Mouse (Mus musculus) myocyte (in vitro differentiated cells): ENCODE results near the gene Tdp1. TPM values are rescaled to one million over a fixed set of nuclear protein-coding genes. Genes with fewer than 3 reads are reported as not detected.

Source experiments
- H3K27me3 ChIP-seq: one replicate; pipeline ENCODE4 v1.6.1; 2011; ENCODE audit not compliant: control insufficient read depth, insufficient read depth, insufficient read length
- H3K36me3 ChIP-seq: one replicate; pipeline ENCODE4 v1.6.1; 2011; ENCODE audit not compliant: control insufficient read depth, insufficient read depth
- H3K4me2 ChIP-seq: one replicate; pipeline ENCODE4 v1.6.1; 2011; ENCODE audit warnings: low read depth, control low read depth
- H3K4me3 ChIP-seq: one replicate; pipeline ENCODE4 v1.5.1; 2011; ENCODE audit warnings: mild to moderate bottlenecking, control low read depth, moderate library complexity
- H3K79me2 ChIP-seq: one replicate; pipeline ENCODE4 v1.6.1; 2011; ENCODE audit not compliant: control insufficient read depth, insufficient read depth
- H3ac ChIP-seq: one replicate; pipeline ENCODE4 v1.6.1; 2011; ENCODE audit not compliant: control insufficient read depth, insufficient read length
- CEBPB ChIP-seq: IDR thresholded peaks from 2 replicates; pipeline ENCODE4 v1.6.1; 2011; ENCODE audit warnings: mild to moderate bottlenecking, moderate library complexity; ENCODE audit not compliant: poor library complexity, insufficient read depth, severe bottlenecking
- E2F4 ChIP-seq: IDR thresholded peaks from one replicate; pipeline ENCODE4 v1.6.1; 2011; ENCODE audit warnings: mild to moderate bottlenecking, control low read depth, moderate library complexity; ENCODE audit not compliant: insufficient read depth
- MAX ChIP-seq: IDR thresholded peaks from one replicate; pipeline ENCODE4 v1.6.1; 2011; ENCODE audit warnings: low read depth, mild to moderate bottlenecking, control low read depth
- MYOD1 ChIP-seq, 3 experiments: IDR thresholded peaks; one replicate each; pipeline ENCODE4 v1.6.1; 2011; ENCODE audit warnings: control low read depth in 2 of 3, low read depth in 2 of 3, mild to moderate bottlenecking in 2 of 3, moderate library complexity in 1 of 3; ENCODE audit not compliant: insufficient read length in 2 of 3, control insufficient read depth in 1 of 3
- MYOG ChIP-seq, 3 experiments: IDR thresholded peaks; one replicate each; pipeline ENCODE4 v1.6.1; 2011; ENCODE audit warnings: control low read depth in 2 of 3, low read depth in 2 of 3, mild to moderate bottlenecking in 2 of 3; ENCODE audit not compliant: insufficient read length in 2 of 3, control insufficient read depth in 1 of 3, insufficient read depth in 1 of 3
- POLR2A ChIP-seq: IDR thresholded peaks from one replicate; pipeline ENCODE4 v1.6.1; 2011; ENCODE audit warnings: low read depth, mild to moderate bottlenecking, control low read depth, moderate library complexity; ENCODE audit not compliant: insufficient read length
- POLR2AphosphoS2 ChIP-seq: IDR thresholded peaks from one replicate; pipeline ENCODE4 v1.6.1; 2011; ENCODE audit warnings: low read depth, control low read depth; ENCODE audit not compliant: insufficient read length
- REST ChIP-seq: IDR thresholded peaks from one replicate; pipeline ENCODE4 v1.6.1; 2011; ENCODE audit warnings: mild to moderate bottlenecking, control low read depth, moderate library complexity; ENCODE audit not compliant: insufficient read depth, insufficient read length
- SRF ChIP-seq: IDR thresholded peaks from one replicate; pipeline ENCODE4 v1.6.1; 2011; ENCODE audit warnings: low read depth; ENCODE audit not compliant: control insufficient read depth, insufficient read length
- TCF12 ChIP-seq: IDR thresholded peaks from one replicate; pipeline ENCODE4 v1.6.1; 2011; ENCODE audit warnings: mild to moderate bottlenecking, control low read depth; ENCODE audit not compliant: poor library complexity, insufficient read depth, severe bottlenecking
- TCF3 ChIP-seq: IDR thresholded peaks from one replicate; pipeline ENCODE4 v1.6.1; 2011; ENCODE audit warnings: low read depth, control low read depth; ENCODE audit not compliant: insufficient read length
- USF1 ChIP-seq: IDR thresholded peaks from one replicate; pipeline ENCODE4 v1.6.1; 2011; ENCODE audit warnings: low read depth, mild to moderate bottlenecking, control low read depth, moderate library complexity
- polyA plus RNA-seq: library from polyadenylated mRNA; unstranded; fragments of >200 nt; fragmentation: generic; extraction: Trizol; gene quantifications from one replicate; pipeline ENCODE4 v1.2.1, GENCODE M21; 2012; ENCODE audit warnings: missing spikeins

Tdp1 gene
- polyA plus RNA-seq, 1 experiment: 32.2 TPM

- no peak overlapping the region for H3K4me3 ChIP-seq
- H3K27me3 ChIP-seq: peaks cover 32% of the 10 kb centered on the region
- no peaks in the 10 kb centered on the region for H3K36me3 ChIP-seq
- H3ac ChIP-seq: no peak overlapping the region
- TF ChIP-seq MYOD1 (IDR thresholded peaks at IDR 0.05; ENCODE audit: control insufficient read depth in 1 of 3, insufficient read length in 2 of 3, low read depth in 2 of 3) (no peak), MYOG (IDR thresholded peaks at IDR 0.05; ENCODE audit: control insufficient read depth in 1 of 3, insufficient read depth in 1 of 3, insufficient read length in 2 of 3, low read depth in 2 of 3) (no peak), TCF12 (no peak), REST (no peak), POLR2AphosphoS2 (no peak), SRF (no peak), TCF3 (no peak), USF1 (no peak), CEBPB (no peak), POLR2A (no peak), MAX (no peak), E2F4 (no peak)
- H3K79me2 ChIP-seq: no peaks in the 10 kb centered on the region
- no peak overlapping the region for H3K4me2 ChIP-seq
Observed at GRCm38 (mm10) chr12:99972825-99973224, 88.5 kb downstream of the Tdp1 start.

GRCm38 (mm10) chr12:99973659-99974058 is 89.3 kb downstream of the Tdp1 start:
- no peak for TF ChIP-seq USF1
- no peak for TF ChIP-seq MYOG (IDR thresholded peaks at IDR 0.05; ENCODE audit: control insufficient read depth in 1 of 3, insufficient read depth in 1 of 3, insufficient read length in 2 of 3, low read depth in 2 of 3)
- TF ChIP-seq TCF3: no peak
- no peak for TF ChIP-seq TCF12
- no peak for TF ChIP-seq E2F4
- TF ChIP-seq MAX: no peak
- TF ChIP-seq REST: no peak
- no peak for TF ChIP-seq MYOD1 (IDR thresholded peaks at IDR 0.05; ENCODE audit: control insufficient read depth in 1 of 3, insufficient read length in 2 of 3, low read depth in 2 of 3)
- TF ChIP-seq POLR2A: no peak
- TF ChIP-seq POLR2AphosphoS2: no peak
- no peak for TF ChIP-seq SRF
- no peak for TF ChIP-seq CEBPB
- Histone ChIP-seq H3K79me2 (no peaks in the 10 kb centered on the region), H3K36me3 (no peaks in the 10 kb centered on the region), H3K4me2 (no peak overlapping the region), H3K4me3 (no peak overlapping the region), H3ac (no peak overlapping the region), H3K27me3 (peaks cover 28% of the 10 kb centered on the region)

- Histone ChIP-seq H3K27me3 (no peaks in the 10 kb centered on the region), H3K79me2 (no peaks in the 10 kb centered on the region), H3K36me3 (no peaks in the 10 kb centered on the region), H3K4me2 (no peak overlapping the region), H3K4me3 (no peak overlapping the region), H3ac (no peak overlapping the region)
- TF ChIP-seq POLR2A: no peak
- no peak for TF ChIP-seq POLR2AphosphoS2
- no peak for TF ChIP-seq TCF3
- TF ChIP-seq SRF: no peak
- no peak for TF ChIP-seq USF1
- no peak for TF ChIP-seq REST
- no peak for TF ChIP-seq CEBPB
- no peak for TF ChIP-seq E2F4
- TF ChIP-seq MYOD1 (IDR thresholded peaks at IDR 0.05; ENCODE audit: control insufficient read depth in 1 of 3, insufficient read length in 2 of 3, low read depth in 2 of 3): no peak
- no peak for TF ChIP-seq MAX
- TF ChIP-seq MYOG (IDR thresholded peaks at IDR 0.05; ENCODE audit: control insufficient read depth in 1 of 3, insufficient read depth in 1 of 3, insufficient read length in 2 of 3, low read depth in 2 of 3): no peak
Observed at GRCm38 (mm10) chr12:99979541-99979940, 95.2 kb downstream of the Tdp1 start.

GRCm38 (mm10) chr12:99986797-99987196 is 102.5 kb downstream of the Tdp1 start:
- no peak for TF ChIP-seq REST
- no peak for TF ChIP-seq MYOD1 (IDR thresholded peaks at IDR 0.05; ENCODE audit: control insufficient read depth in 1 of 3, insufficient read length in 2 of 3, low read depth in 2 of 3)
- TF ChIP-seq TCF3: no peak
- TF ChIP-seq MYOG (IDR thresholded peaks at IDR 0.05; ENCODE audit: control insufficient read depth in 1 of 3, insufficient read depth in 1 of 3, insufficient read length in 2 of 3, low read depth in 2 of 3): no peak
- Histone ChIP-seq H3K36me3 (no peaks in the 10 kb centered on the region), H3K4me2 (no peak overlapping the region), H3ac (no peak overlapping the region), H3K4me3 (no peak overlapping the region), H3K27me3 (no peaks in the 10 kb centered on the region), H3K79me2 (no peaks in the 10 kb centered on the region)

GRCm38 (mm10) chr12:99988144-99988543 is 103.8 kb downstream of the Tdp1 start:
- Histone ChIP-seq H3K36me3 (no peaks in the 10 kb centered on the region), H3K4me3 (no peak overlapping the region), H3K4me2 (no peak overlapping the region), H3K27me3 (no peaks in the 10 kb centered on the region), H3ac (no peak overlapping the region), H3K79me2 (no peaks in the 10 kb centered on the region)
- no peak for TF ChIP-seq USF1
